Mouse (Mus musculus) ES-E14 (cell line): ENCODE data around the gene Rtn4rl1. TPM values are rescaled to one million over a fixed set of nuclear protein-coding genes. Genes with fewer than 3 reads are reported as not detected.

ENCODE experiments used
- DNase-seq: peaks from one replicate; pipeline ENCODE4 v3.0.0-alpha.2; 2013; ENCODE audit warnings: low read depth, low spot score
- H3K27ac ChIP-seq: 2 replicates; pipeline ENCODE4 v1.5.1; 2012; ENCODE audit warnings: low read depth, mild to moderate bottlenecking, low read length, moderate library complexity, mixed read lengths; ENCODE audit not compliant: poor library complexity, insufficient read depth, severe bottlenecking
- H3K36me3 ChIP-seq: 2 replicates; pipeline ENCODE4 v1.6.1; 2012; ENCODE audit warnings: mild to moderate bottlenecking, low read length, moderate library complexity, mixed read lengths; ENCODE audit not compliant: control insufficient read depth, poor library complexity, insufficient read depth, severe bottlenecking
- H3K4me1 ChIP-seq, 2 experiments: fragments of 150-350 bp in 1 of 2; sonication (generic) in 1 of 2; 2 replicates each; pipeline ENCODE4 v1.6.1; 2012; ENCODE audit warnings: low read length in 2 of 2, mild to moderate bottlenecking in 1 of 2, mixed read lengths in 1 of 2; ENCODE audit not compliant: control insufficient read depth in 2 of 2, insufficient read depth in 2 of 2, poor library complexity in 1 of 2
- H3K4me3 ChIP-seq, 2 experiments: fragments of 150-350 bp in 1 of 2; sonication (generic) in 1 of 2; 2 replicates each; pipeline ENCODE4 v1.5.1; 2012; ENCODE audit warnings: low read length in 2 of 2, low read depth in 1 of 2, mild to moderate bottlenecking in 1 of 2, mixed read lengths in 1 of 2; ENCODE audit not compliant: insufficient read depth in 1 of 2, poor library complexity in 1 of 2, severe bottlenecking in 1 of 2
- H3K9ac ChIP-seq: 2 replicates; pipeline ENCODE4 v1.6.1; 2012; ENCODE audit warnings: low read depth, mild to moderate bottlenecking, low read length, mixed read lengths; ENCODE audit not compliant: poor library complexity, insufficient read depth, severe bottlenecking
- H3K9me3 ChIP-seq: fragments of 150-350 bp; sonication (generic); 2 replicates; pipeline ENCODE4 v1.6.1; 2012; ENCODE audit warnings: low read depth, mild to moderate bottlenecking, low read length; ENCODE audit not compliant: control insufficient read depth, insufficient read depth
- CHD2 ChIP-seq: IDR thresholded peaks from 2 replicates; pipeline ENCODE4 v1.6.1; 2014; ENCODE audit warnings: mild to moderate bottlenecking, low read depth, low read length, inconsistent platforms
- HCFC1 ChIP-seq: IDR thresholded peaks from 2 replicates; pipeline ENCODE4 v1.6.1; 2012; ENCODE audit warnings: low read length, inconsistent platforms, borderline replicate concordance; ENCODE audit not compliant: insufficient read depth
- MAFK ChIP-seq: IDR thresholded peaks from 2 replicates; pipeline ENCODE4 v1.6.1; 2014; ENCODE audit warnings: mild to moderate bottlenecking, low read depth, low read length, inconsistent platforms; ENCODE audit not compliant: insufficient read depth
- ZC3H11A ChIP-seq: IDR thresholded peaks from 2 replicates; pipeline ENCODE4 v1.6.1; 2012; ENCODE audit warnings: low read depth, mild to moderate bottlenecking, inconsistent platforms, low read length, borderline replicate concordance
- ZNF384 ChIP-seq: IDR thresholded peaks from 2 replicates; pipeline ENCODE4 v1.6.1; 2012; ENCODE audit warnings: low read depth, low read length, inconsistent platforms
- in situ Hi-C, 2 experiments: fragments of 600-800 bp; cut with MboI; formaldehyde crosslinking; loops; one replicate each; pipeline ENCODE4 v1.15.1; 2025; ENCODE audit warnings: low sequenced_read_pairs in 2 of 2, inconsistent platforms in 1 of 2; ENCODE audit not compliant: unreplicated experiment in 2 of 2
- total RNA-seq: library from RNA; depleted of rRNA; stranded (reverse); fragments of 300-350 nt; gene quantifications from 2 replicates; pipeline ENCODE4 v1.2.3, GENCODE M21; 2012

Gene Rtn4rl1
- total RNA-seq, 1 experiment = 1.0 TPM

- TF ChIP-seq ZNF384 (no peak), ZC3H11A (no peak), HCFC1 (no peak)
- Histone ChIP-seq H3K9me3 (no peaks in the 10 kb centered on the region), H3K36me3 (no peaks in the 10 kb centered on the region), H3K4me3 (peak within 1 kb of the TSS; percentile 62 to 74), H3K4me1 (peaks cover 0 to 21% of the 10 kb centered on the region in 2 experiments; a peak in 1 of 4 replicates), H3K27ac (no peak within 1 kb of the TSS), H3K9ac (peak within 1 kb of the TSS; percentile 46)
- DNase-seq = no peak
- in situ Hi-C loops = no loop called here
These were observed 24.0 kb upstream of the Rtn4rl1 start, which contains the start of gene Hic1 for GRCm38 (mm10) chr11:75169405-75170080. TSS of gene Hic1 (minus strand) at chr11:75169519.

DNA sequence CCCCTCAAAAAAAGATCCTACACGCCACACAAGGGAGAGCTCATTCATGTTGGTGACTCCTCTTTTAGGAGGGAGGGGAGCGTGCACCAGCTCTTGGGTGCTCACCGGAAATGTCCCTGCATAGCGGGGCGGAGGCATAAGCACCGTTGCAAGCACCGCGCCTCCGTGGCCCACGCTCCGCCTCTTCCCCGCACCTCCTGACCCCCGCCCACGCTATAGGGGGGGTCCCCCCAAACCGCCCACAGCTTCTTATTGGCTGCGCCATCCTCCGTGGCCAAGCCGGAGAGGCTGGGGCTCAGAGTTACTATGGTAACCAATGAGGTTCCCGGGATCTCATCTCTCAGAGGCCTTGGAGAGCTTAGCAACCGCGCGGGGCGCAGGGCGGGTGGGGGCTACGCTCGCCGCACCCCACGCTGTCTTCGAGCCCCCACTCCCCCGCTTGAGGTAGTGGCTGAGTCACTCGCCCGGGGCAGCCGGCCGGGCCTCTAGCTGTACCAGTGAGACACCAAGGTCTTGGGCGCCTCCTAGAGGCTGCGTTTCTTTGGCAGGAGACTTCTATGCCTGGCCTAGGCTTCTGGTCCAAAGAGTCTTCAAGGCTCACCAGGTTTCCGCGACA lies 23.3 kb upstream of the Rtn4rl1 start:
- TF ChIP-seq HCFC1 (no peak), CHD2 (no peak), ZC3H11A (no peak), MAFK (no peak), ZNF384 (no peak)
- H3K36me3 ChIP-seq = no peaks in the 10 kb centered on the region
- in situ Hi-C loops = no loop called here
- peak; percentile 92 for DNase-seq
- no peaks in the 10 kb centered on the region for H3K9me3 ChIP-seq
- peak overlapping the region; percentile 54 to 74 for H3K4me3 ChIP-seq
- H3K9ac ChIP-seq = no peak overlapping the region
- H3K4me1 ChIP-seq = peaks cover 0 to 18% of the 10 kb centered on the region in 2 experiments; a peak in 1 of 4 replicates
- H3K27ac ChIP-seq = no peak overlapping the region

DNA sequence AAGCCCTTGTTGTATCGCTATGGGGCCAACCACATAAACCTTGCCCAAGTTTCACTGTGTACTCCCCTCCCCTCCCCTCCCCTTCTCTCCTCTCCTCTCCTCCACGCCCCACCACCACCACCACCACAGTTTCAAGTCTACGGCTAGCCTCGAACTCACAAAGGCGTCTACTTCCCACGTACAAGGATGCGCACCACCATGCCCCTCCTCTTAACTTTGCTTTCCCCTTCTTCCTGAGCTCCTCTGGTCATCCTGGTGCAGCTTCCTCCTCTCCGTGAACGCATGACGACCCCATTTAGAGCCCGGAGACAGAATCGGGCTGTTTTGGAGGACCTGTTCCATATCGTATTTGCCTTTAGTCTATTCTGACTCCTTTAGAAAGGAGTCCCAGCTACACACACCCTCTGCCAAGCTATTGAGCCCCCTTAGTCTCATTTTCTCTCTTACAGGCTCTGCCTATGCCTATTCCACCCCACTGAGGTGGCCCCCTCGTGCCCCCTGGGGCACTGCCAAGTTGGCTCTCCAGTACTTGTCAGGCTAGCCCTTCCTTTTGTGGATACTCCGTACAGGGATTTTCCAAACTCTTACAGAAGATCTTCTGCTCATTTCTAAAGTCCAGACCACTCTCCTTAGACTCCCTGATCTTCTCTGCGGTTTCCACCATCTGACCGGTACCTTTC lies 22.3 kb upstream of the Rtn4rl1 start:
- no peak for DNase-seq
- no peaks in the 10 kb centered on the region for H3K36me3 ChIP-seq
- peaks cover 0 to 14% of the 10 kb centered on the region in 2 experiments; a peak in 1 of 4 replicates for H3K4me1 ChIP-seq
- H3K27ac ChIP-seq = no peak overlapping the region
- no peak overlapping the region for H3K4me3 ChIP-seq
- TF ChIP-seq MAFK (no peak), HCFC1 (no peak), ZC3H11A (no peak), CHD2 (no peak), ZNF384 (no peak)
- no peaks in the 10 kb centered on the region for H3K9me3 ChIP-seq
- H3K9ac ChIP-seq = no peak overlapping the region
- in situ Hi-C loops = no loop called here

- peaks cover 0 to 10% of the 10 kb centered on the region in 2 experiments; a peak in 1 of 4 replicates for H3K4me1 ChIP-seq
- H3K4me3 ChIP-seq = peak overlapping the region; percentile 71 to 75
- H3K27ac ChIP-seq = no peak overlapping the region; the same call in 1 of the 2 replicates
- 0 out of 2 replicates have a peak overlapping the region, but pooled peaks have one; percentile 18 for H3K9ac ChIP-seq
- in situ Hi-C loops = no loop called here
- TF ChIP-seq ZNF384 = no peak
- TF ChIP-seq MAFK = no peak
- TF ChIP-seq HCFC1 = peak; percentile 9; the same call in 1 of the 2 replicates
- TF ChIP-seq ZC3H11A = no peak
- H3K9me3 ChIP-seq = no peaks in the 10 kb centered on the region
- H3K36me3 ChIP-seq = peaks cover under 1% of the 10 kb centered on the region
- DNase-seq = no peak
These were observed 21.2 kb upstream of the Rtn4rl1 start for GRCm38 (mm10) chr11:75172151-75173094.
